In genomic region chr6:87712311-87712710, GRCm38 (mm10) we compare ENCODE assay signal across 28 mouse cellular contexts. TPM values are rescaled to one million over a fixed set of nuclear protein-coding genes. Genes with fewer than 3 reads are reported as not detected.
"Had no signal": no experiment of that assay in that cellular context is flagged by ENCODE, and none has a peak within 500 bp of the region (broad histone marks: within the 10 kb centered on the region; RNA-seq: fewer than 3 reads in every experiment).

No protein-coding gene starts in this region.

- H3K4me3 ChIP-seq: limb, embryonic 10.5 days; limb, embryonic 12.5 days; limb, embryonic 13.5 days; limb, embryonic 15.5 days; liver, embryonic 12.5 days; liver, embryonic 13.5 days; liver, embryonic 15.5 days; lung, embryonic 15.5 days; megakaryocyte, embryonic 14.5 days; midbrain, embryonic 10.5 days; midbrain, embryonic 12.5 days; midbrain, embryonic 13.5 days; midbrain, embryonic 15.5 days; myocyte had no signal

- DNase-seq: left cerebral cortex, postnatal 4 days; liver; liver, embryonic 13.5 days; liver, postnatal 0 days; lung, adult 18-20 months; lung, adult 2 months; lung, embryonic 14.5 days; lung, postnatal 10 days; lung, postnatal 14 days; lung, postnatal 36 days; lung, postnatal 4 days; midbrain, embryonic 14.5 days had no signal

- H3K27me3 ChIP-seq: limb, embryonic 13.5 days; limb, embryonic 15.5 days; lung, embryonic 15.5 days; midbrain, embryonic 12.5 days; midbrain, embryonic 13.5 days; midbrain, embryonic 15.5 days had no signal

- H3K36me3 ChIP-seq: limb, embryonic 10.5 days; limb, embryonic 12.5 days; limb, embryonic 13.5 days; limb, embryonic 15.5 days; liver, embryonic 12.5 days; liver, embryonic 13.5 days; liver, embryonic 15.5 days; lung, embryonic 15.5 days; midbrain, embryonic 10.5 days; midbrain, embryonic 12.5 days; midbrain, embryonic 13.5 days; midbrain, embryonic 15.5 days had no signal

RNA-seq across cellular contexts. Expression of gene Efcc1, which starts 18.4 kb away (rescaled TPM):
- total RNA-seq: megakaryocyte, adult 5-6 weeks; monocyte, adult 5-6 weeks had no signal
- polyA plus RNA-seq: macrophage had no signal
